Mouse (Mus musculus): ENCODE data around the gene Poc1b. TPM values are rescaled to one million over a fixed set of nuclear protein-coding genes. Genes with fewer than 3 reads are reported as not detected.

The Poc1b gene
- total RNA-seq (2021), result 10 to 100 TPM in 1 of 2 experiments, 1 to 10 TPM in 1; 8.1 to 10.4 TPM
- long read RNA-seq, experiment 1, partial matches to known transcripts, result 2 of 7 reads
- long read RNA-seq, experiment 1, other reads (novel, unspliced or antisense), result 1 of 7 reads
- long read RNA-seq, experiment 2, partial matches to known transcripts, result 1 of 9 reads
- long read RNA-seq, experiment 2, other reads (novel, unspliced or antisense), result 2 of 9 reads

DNA sequence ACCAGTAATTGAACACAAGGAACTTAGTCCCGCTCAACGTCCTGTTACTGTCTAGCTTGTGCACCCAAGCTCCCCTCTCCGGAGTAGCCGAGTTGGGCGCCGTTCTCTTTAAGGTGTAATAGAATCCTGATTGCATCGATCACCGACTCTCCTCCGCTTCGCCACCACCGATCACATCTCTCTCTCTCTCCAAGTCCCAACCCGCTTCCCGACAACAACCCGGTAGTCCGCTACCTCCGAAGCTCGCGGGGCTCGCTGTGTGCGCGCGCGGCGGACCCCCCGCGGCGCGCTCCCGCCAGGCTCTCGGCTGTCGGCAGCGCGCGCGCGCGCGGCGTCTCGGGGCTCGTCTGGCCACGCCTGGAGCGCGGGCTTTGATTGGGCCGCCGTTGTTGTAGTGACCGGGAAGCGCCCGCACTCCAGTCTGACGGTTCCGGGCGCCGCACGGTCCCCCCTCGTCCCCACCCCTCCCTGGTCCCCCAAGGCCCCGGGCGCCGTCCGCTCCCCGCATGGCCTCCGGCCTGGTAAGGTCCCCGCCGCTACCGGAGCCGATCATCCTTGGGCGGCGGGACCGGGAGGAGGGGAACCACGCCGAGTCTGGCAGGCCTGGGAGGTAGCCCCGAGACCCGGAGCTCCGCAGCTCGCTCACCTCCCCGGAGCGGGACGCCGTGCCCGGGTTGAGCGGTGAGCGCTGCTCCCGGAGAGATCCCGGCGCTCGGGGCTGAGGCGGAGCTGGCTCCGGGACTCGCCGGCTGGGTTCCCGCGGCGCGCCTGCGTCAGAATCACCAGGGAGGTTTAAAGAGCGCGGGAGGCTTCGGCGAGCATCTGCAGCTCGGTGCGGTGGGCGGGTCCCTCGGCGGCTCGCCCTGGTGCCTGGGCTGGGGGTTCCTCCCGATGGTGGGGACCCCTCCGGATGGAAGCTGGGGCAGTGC, at the start of gene Poc1b:
Poc1b (plus strand) TSS at position 334 of the 929 bp plus-strand sequence.
- peak; percentile 74 to 88 for DNase-seq (ENCODE audit: low spot score in 2 of 2)

DNA sequence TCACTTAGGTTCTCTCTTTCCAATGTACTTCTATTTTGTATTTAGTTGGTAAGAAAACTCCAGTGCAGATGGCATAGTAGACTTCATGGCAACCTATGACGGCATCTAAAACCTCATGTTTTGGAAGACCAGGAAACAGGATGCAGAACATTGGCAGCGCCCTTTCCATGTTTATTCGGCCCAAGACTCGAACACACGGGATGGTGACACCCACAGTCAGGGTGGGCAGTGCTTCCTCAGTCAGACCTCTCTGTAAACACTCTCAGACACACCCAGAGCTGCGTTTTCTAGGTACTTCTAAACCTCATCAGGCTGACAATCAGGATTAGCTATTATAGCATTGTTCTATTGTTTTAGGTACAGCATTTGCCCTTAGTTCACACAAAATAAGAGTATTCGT, 46.2 kb upstream of the Poc1b start:
- DNase-seq (ENCODE audit: low spot score in 2 of 2), result no peak

DNA sequence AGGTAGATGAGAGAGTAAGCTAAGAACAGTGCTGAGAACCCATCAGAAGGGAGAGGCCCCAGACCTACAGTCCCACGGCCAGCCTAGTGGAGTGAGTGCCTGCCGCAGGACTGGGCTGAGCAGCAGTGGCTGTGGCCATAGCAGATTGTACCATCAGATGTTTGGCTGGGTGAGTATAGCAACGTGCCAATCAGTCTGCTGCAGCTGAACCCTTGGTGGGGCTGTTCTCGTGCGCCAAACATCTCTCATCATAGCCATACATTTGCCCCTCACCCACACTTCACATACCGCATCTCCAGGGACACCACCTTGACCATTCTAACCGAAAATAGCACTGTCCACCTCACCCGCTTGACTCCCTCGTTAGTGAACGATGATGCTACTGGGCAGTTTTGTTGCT, 45.4 kb upstream of the Poc1b start:
- no peak for DNase-seq (ENCODE audit: low spot score in 2 of 2)

DNA sequence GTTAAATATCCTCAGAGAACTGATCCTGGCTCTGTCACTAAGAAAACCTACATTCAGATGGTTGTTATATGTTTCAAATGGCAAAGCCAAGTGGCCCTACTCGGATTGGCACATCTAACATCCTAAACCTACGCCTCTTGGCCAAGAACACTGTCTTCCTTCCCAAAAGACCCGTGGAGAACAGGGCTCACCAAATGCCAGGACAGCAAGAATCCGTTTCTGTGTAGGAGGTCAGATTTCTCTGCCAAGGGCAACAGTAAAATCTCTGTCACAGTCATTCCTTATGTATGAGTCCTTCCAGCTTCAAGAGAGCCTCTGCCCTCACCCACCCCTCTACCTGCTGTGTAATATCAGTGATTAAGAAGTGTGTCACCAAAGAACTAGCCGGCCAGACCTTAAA, 44.3 kb upstream of the Poc1b start:
- DNase-seq (ENCODE audit: low spot score in 2 of 2), result no peak

DNA sequence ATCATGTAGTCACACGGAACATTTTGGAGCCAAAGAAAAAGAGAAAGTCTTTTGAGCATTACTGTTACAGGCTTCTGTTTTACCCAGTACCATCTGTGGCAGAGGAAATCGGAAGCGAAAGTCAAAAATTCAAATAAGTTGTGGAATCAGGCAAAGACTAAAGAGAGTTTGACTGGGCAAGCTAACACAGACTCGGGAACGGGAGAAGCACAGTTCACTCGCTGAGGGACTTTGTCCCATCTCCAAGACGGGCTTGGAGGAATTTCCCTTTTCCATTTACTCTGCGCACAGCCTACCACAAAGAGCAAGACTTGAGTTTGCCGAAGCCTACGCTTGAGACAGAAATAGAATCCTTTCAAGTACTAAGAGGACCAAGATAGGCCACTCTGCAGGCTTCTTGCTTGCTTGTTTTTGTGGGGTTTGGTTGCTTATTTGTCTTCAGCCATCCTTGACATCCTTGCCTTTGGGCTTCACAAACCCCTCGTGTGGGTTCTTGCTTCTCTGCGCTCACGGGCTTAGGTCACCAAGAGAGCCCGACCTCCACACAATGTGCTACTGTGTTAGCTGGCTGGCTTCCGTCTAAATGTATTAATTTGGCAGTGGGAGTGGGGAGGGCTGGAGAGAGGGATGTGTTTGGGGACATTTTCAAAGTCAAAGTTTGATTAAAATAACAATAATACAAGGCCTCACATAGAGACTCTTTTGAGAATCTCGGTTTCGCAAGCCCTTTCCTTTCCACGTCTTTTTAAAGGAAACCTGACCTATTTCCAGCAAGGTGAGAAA, 30.5 kb upstream of the Poc1b start:
- DNase-seq (ENCODE audit: low spot score in 2 of 2), result no peak

DNA sequence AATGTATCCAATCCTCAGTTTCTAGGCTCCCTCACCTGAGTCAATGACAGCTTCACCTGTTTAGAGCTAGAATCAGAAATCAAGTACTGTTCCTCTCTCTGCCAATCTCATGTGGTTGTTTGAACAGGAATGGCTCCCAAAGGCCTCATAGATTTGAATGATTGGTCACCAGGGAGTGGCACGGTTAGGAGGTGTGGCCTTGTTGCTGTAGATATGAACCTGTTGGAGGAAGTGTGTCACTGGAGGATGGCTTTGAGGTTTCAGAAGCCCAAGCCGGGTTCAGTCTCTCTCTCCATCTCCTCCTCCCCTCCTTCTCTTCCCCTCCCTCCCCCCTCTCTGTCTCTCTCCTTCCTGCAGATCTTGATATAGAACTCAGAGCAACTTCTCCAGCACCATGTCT, 28.2 kb upstream of the Poc1b start:
- no peak for DNase-seq (ENCODE audit: low spot score in 2 of 2)

DNA sequence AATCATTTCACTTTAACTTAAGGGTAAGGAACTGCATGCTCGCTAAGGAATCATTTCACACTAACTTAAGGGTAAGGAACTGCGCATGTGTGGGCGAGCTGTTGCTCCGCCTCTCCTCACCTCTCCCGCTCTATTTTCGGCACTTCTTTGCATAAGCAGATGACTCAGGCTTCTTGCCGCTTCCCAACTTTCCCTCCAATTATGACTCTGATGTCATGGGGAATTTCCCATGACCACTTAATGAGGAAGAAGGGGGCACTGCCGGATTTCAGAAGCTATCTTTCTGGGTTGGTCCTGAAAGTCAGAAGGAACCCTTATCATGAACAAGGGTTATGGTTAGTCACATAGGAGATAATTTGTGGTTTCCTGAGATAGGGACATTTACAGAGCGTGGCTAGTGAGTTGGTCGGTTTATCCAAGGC, 25.3 kb upstream of the Poc1b start:
- DNase-seq (ENCODE audit: low spot score in 2 of 2), result no peak

DNA sequence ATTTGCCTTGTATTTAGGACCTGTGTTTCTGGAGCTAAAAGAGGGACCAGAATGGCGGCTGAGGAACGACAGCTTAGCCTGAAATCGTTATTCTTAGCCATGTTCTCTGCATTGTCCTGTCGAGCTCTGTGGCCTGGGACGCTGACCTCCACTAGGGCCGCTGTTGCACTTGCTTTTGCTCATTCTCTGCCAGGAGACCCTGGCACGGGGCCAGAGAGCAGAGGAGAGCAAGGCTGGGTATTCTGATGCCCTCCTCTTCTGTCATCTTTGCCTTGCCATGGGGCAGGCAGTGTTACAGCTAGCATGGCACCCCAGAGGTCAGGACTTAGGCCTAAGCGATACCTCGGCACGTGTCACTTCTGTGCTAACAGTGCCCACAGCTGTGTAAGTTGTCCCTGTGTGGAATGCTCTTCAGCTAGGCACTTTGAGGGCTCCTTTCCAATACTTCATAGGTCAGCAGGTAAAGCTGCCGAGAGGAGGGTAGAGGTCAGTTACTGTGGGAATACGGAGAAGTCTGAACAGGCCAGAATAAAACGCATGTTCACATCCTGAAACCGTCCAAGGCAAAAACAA, 23.3 kb upstream of the Poc1b start:
- DNase-seq (ENCODE audit: low spot score in 2 of 2), result peak in 1 of 2 experiments; percentile 29

DNA sequence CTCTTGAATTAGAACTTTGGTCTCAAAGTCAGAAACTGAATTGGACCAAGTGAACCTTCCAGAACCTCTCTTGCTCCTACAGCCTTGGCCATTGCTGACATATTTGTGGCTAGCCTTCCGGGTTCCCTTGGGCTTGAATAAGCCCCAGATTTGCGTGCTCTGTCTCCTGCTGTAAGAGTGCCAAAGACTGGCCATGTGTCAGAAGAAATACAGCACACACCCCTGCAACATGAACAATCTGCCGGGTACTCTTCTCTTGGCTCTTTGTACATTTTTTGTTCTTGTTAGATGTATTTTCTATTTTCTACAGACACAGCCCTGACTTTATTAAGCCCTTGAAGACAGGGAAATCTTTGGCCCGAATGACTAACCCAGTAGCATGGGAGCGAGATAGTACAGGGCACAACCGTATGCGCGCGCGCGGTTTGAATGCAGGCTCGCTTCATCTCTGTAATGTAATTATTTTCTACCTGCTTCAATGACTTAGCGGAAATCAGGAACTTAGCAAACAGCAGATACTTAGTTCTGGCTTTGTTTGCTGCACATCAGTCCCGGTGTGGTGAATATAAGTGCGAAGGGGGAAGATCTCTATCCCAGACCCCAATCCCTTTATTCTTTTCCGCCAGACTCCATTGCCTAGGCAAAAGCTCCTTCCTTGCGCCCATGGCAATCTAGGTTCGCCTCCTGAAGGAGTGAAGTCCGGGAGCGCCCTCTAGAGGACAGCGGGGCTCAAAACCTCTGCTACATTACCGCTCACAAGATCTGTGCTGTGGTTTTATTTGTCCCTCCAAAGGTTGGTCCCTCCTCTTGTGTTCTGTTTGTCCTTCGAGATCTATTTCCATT, 22.2 kb upstream of the Poc1b start:
- peak; percentile 80 to 87 for DNase-seq (ENCODE audit: low spot score in 2 of 2)

DNA sequence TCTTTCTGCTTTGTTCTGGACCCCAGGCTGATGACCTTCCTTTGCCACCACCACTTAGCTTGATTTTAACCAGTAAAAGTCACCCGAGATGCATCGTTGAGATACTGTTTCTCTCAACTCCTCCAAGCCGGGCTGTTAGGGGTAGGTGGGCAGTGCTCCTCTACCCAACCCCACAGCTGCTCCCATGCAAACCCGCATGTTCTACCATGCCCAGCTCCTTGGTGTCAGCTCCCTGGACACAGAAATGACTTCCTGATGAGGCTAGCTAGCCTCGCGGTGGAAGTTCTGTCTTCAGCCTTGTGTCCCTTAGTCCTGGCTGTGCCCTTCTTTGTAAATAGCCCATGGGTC, 21.6 kb upstream of the Poc1b start:
- DNase-seq (ENCODE audit: low spot score in 2 of 2), result no peak

DNA sequence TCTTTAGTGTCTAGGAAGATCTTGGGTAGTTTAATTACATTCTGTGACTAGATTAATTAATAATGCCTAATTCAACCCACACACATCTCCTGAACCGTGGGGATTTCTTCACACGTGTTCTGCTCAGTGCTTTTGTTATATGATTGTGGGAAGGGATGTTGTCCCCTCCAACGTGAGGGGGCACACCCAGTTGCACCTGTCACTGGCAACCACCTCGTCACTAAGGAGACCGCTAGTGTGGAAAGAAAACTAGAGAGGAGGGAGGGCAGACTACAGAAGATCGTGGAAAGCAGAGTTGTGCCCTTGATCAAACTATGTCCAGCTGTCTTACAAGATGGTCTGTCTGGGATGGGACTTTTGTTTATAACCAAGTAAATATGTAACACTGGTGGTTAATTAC, 20.8 kb upstream of the Poc1b start:
- DNase-seq (ENCODE audit: low spot score in 2 of 2), result no peak

DNA sequence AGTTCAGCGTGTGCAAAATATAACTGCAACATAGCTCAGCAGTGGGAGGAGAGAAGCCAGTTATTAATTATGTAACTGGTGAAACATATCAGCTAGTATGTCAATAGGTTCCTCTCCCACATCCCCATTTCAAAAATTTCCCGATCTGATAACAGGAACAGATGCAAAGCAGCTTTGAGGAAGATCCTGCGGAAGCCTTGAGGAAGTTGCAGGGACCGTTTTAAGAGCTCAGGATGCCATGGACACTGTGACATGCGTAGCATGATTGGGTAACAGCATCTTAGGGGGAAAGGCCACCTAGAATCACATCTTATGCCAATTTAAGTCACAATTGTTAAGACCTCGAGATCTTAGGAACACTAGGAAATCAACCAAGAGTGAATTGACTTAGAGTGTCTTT, 16.9 kb upstream of the Poc1b start:
- no peak for DNase-seq (ENCODE audit: low spot score in 2 of 2)

DNA sequence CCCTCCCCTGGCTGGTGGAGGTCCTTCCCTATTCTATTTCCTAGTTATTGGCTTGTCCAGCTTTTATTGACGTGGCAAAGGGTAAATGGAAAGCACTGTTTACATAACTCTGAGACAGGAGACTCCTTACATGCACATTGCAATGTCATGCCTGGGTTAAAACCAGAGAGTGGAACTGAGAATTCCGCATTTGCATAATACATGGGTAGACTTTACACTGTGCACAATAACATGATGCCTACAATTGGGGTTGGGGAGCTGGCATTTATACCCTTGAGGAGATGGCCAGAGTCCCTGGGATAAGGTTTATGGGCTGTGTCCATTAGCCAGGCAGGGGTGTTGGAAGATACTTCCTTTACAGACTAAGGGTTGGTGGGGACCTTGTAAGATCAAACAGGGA, 13.5 kb upstream of the Poc1b start:
- DNase-seq (ENCODE audit: low spot score in 2 of 2), result no peak

DNA sequence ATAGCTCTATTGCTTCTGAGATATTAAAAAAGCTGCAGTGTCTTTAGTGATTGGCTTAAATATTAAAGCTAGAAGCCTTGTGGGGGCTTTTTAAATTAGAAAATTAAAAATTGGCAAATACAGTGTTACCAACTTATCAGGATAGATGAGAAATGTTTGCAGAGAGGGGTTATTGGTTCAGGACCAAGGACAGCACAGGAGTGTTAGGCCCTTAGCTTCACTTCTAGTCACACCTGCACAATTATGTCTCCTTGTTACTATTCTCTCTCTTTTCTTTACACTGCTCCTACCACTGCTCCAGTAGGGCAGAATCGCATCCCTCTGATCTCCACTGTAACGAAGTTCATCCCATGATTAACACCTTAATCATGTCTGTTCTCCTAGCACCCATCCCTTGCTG, 11.7 kb upstream of the Poc1b start:
- DNase-seq (ENCODE audit: low spot score in 2 of 2), result no peak

DNA sequence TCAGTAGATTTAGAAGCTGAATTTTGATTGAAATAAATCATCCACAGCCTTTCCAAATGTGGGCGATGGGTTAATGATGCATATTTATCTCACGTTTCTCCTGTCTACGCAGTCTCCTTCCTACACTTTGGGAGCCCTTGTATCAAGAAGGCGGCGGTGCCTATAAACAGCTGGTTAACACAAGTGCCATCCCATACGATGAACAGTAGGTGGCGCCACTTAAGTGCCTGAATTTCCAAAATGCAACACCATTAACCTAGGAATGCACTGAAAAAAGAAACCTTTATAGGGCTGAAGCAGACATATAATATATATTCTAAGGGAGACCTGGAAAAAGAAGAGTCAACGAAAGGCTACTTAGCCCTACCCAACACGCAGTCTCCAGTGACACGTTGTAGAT, 9.5 kb upstream of the Poc1b start:
- no peak for DNase-seq (ENCODE audit: low spot score in 2 of 2)

DNA sequence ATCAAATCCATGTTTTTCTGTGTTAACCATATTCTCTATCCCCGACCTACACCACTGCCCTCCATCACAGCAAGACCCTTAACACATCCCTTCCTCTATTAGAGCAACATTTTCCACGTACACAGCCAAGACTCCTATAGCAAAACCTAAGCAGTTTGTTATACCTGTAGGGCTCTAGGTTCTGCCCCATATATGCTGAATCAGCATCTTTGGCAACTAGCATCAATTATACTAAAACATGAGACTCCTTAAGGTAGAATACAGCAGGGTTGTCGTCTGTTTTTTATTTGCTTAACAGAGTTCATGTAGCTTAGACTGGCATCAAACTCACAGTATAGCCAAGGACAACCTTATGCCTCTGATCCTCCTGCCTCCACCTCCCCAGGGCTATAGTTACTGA, 1.3 kb upstream of the Poc1b start:
- no peak for DNase-seq (ENCODE audit: low spot score in 2 of 2)

DNA sequence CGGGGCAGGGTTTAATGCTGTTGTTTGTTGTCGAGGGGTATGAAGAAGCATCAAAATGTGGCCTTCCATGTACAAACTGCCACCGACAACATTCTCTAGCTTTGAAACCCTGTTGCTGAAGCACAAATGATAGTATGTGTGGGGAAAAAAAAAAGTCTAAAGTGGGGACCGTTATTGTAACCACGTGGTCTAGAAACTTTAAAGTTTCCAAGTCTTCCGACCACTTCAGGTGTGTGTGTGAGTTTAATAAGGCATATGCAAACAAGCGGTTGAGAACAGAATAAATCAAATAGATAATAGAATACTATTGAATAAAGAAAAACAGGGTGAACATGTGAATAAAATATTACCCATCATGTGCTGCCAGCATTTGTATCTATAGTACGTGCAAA, 529 bp upstream of the Poc1b start:
- DNase-seq (ENCODE audit: low spot score in 2 of 2), result no peak

DNA sequence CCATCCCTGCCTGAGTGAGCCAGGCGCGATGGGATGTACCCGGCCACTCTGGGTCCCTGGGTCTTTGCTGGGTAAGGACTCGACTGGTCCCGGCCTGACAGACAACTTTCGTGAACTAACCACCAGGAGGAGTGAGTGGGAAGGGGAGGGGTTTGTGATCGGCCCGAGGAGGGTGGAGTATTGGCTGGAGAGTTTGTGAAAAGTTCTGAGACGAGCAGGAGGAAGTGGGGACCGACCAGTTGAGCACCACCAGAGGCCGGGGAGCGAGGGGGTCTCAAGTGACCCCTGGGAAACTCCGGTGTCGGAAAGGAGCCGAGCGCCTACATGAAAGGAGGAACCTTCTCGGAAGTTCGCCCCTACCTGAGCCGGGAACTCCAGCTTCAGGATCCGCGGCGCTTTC, 1.1 kb downstream of the Poc1b start, which contains the start of gene Galnt4:
Galnt4 (plus strand) TSS at position 196 of the 400 bp plus-strand sequence.
- DNase-seq (ENCODE audit: low spot score in 2 of 2), result peak; percentile 59 to 76

DNA sequence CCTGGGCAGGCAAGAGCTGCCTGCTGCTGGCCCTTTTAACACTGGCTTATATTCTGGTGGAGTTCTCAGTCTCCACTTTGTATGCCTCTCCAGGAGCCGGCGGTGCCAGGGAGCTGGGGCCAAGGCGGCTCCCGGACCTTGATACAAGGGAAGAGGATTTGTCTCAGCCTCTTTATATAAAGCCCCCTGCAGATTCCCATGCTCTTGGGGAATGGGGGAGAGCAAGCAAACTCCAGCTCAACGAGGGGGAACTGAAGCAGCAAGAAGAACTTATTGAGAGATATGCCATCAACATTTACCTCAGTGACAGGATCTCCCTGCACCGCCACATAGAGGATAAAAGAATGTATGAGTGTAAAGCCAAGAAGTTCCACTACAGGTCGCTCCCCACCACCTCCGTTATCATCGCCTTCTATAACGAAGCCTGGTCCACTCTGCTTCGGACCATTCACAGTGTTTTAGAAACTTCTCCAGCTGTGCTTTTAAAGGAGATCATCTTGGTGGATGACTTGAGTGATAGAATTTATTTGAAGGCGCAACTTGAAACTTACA, 1.7 kb downstream of the Poc1b start:
- no peak for DNase-seq (ENCODE audit: low spot score in 2 of 2)

DNA sequence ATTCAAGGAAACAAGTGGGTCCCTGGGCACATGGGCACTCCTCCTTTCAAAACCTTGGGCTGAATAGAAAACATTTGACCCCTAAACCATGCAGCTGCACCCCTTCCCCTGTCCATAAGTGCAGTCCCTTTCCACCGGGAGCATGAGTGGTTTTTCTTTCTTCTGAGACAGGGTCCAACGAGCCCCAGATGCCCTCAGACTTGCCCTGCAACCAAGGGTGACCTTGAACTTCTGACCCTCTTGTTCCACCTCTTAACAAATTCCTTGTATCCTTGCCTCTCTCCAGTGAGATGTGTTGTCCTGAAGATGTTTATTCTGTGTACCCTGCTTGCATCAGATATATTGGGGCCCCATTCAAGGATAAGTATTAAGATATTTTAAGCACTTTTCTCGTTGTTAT, 6.7 kb downstream of the Poc1b start:
- DNase-seq (ENCODE audit: low spot score in 2 of 2), result no peak
